In genomic region chr11:77348985-77349384, GRCm38 (mm10) we compare ENCODE assay signal across 8 mouse cellular contexts.
A peak's percentile ranks its signal among the peaks of the same experiment; 100 is the strongest.
DNase-seq lines count a peak whose midpoint lies in the region; ATAC-seq and TF ChIP-seq lines count a peak whose summit lies in the region.

No protein-coding gene starts in this region.

- H3K9me3 ChIP-seq in heart, embryonic 14.5 days (ENCODE audit: control insufficient read depth, low read length) = no peaks in the 10 kb centered on the region
- no peaks in the 10 kb centered on the region for H3K9me3 ChIP-seq in MEL (replicated peaks; ENCODE audit: insufficient read depth, low read length)
- no peaks in the 10 kb centered on the region for H3K9me3 ChIP-seq in hindbrain, embryonic 10.5 days

- peaks cover 2% of the 10 kb centered on the region; the same call in 1 of the 2 replicates for H3K79me2 ChIP-seq in MEL (ENCODE audit: control insufficient read depth, insufficient read depth, low read length, poor library complexity)

- TF ChIP-seq RAD21 in MEL (IDR thresholded peaks at IDR 0.05; ENCODE audit: low read depth, low read length) = no peak

- no peak for ATAC-seq in heart, embryonic 14.5 days (ENCODE audit: insufficient number of reproducible peaks, insufficient read depth, low FRiP score, low read depth)

- intact Hi-C loops in heart, postnatal 25 days (cut with DNase I) = loop anchor here (2.0 to 5.0 kb wide), 3 partner anchors 18 to 96 kb away; no protein-coding TSS in a partner anchor

- peak overlapping the region; percentile 68 for H3K4me2 ChIP-seq in heart, embryonic 14.5 days (ENCODE audit: low read length)

- 9% methylated on average over 6 of the region's 6 CpGs for WGBS in heart, embryonic 14.5 days
- WGBS in hindbrain, embryonic 10.5 days = 33% methylated on average over 6 of the region's 6 CpGs

- H3K4me3 ChIP-seq in heart, embryonic 14.5 days (ENCODE audit: control insufficient read depth in 1 of 2, insufficient read depth in 1 of 2, low read depth in 1 of 2, low read length in 2 of 2) = peak overlapping the region; percentile 88 to 100
- H3K4me3 ChIP-seq in MEL (ENCODE audit: control insufficient read depth in 1 of 2, insufficient read depth in 1 of 2, low read depth in 2 of 2, low read length in 2 of 2) = peak overlapping the region; percentile 78 to 87
- H3K4me3 ChIP-seq in hindbrain, embryonic 10.5 days = peak overlapping the region; percentile 70

- no peaks in the 10 kb centered on the region for H3K27me3 ChIP-seq in heart, embryonic 14.5 days (ENCODE audit: control insufficient read depth, insufficient read depth, low read length)
- no peaks in the 10 kb centered on the region for H3K27me3 ChIP-seq in MEL (ENCODE audit: control insufficient read depth in 1 of 2, insufficient read depth in 2 of 2, low read length in 2 of 2)
- H3K27me3 ChIP-seq in hindbrain, embryonic 10.5 days (ENCODE audit: insufficient read depth, poor library complexity, severe bottlenecking) = peaks cover 13% of the 10 kb centered on the region

- peak overlapping the region; percentile 91 to 97 for H3K27ac ChIP-seq in heart, embryonic 14.5 days (replicated peaks in 1 of 2; ENCODE audit: control insufficient read depth in 1 of 2, insufficient read depth in 1 of 2, low read depth in 2 of 2, low read length in 2 of 2)
- H3K27ac ChIP-seq in MEL (ENCODE audit: control insufficient read depth, low read depth, low read length) = no peak overlapping the region
- no peak overlapping the region for H3K27ac ChIP-seq in hindbrain, embryonic 10.5 days

- H3K36me3 ChIP-seq in heart, embryonic 14.5 days (ENCODE audit: control insufficient read depth, insufficient read depth, low read length) = 0 out of 2 replicates have a peak, but pooled peaks cover 2% of the 10 kb centered on the region
- peaks cover 0 to 21% of the 10 kb centered on the region in 2 experiments; a peak in 2 of 4 replicates for H3K36me3 ChIP-seq in MEL (ENCODE audit: control insufficient read depth in 1 of 2, insufficient read depth in 2 of 2, low read length in 2 of 2)
- H3K36me3 ChIP-seq in hindbrain, embryonic 10.5 days = no peaks in the 10 kb centered on the region

- peak overlapping the region; percentile 95 for H3K9ac ChIP-seq in heart, embryonic 14.5 days (ENCODE audit: low read length)
- H3K9ac ChIP-seq in MEL (ENCODE audit: control insufficient read depth, low read depth, low read length, poor library complexity, severe bottlenecking) = peak overlapping the region; percentile 85

- 0 out of 4 replicates have a peak, but pooled peaks have one; percentile 27 to 35 for TF ChIP-seq EP300 in MEL (IDR thresholded peaks at IDR 0.05; ENCODE audit: low read depth in 1 of 2, low read length in 2 of 2)

- TF ChIP-seq POLR2A in MEL (IDR thresholded peaks at IDR 0.05; ENCODE audit: control insufficient read depth in 1 of 2, insufficient read depth in 1 of 2, low read depth in 1 of 2, low read length in 2 of 2, poor library complexity in 1 of 2) = no peak

- no peak for TF ChIP-seq CTCF in MEL (IDR thresholded peaks at IDR 0.05 in 2 of 3, conservative IDR thresholded peaks at IDR 0.05 in 1 of 3; ENCODE audit: control insufficient read depth in 1 of 3, insufficient read depth in 1 of 3, low read depth in 2 of 3, low read length in 3 of 3, poor library complexity in 1 of 3, severe bottlenecking in 1 of 3)

- H3K4me1 ChIP-seq in heart, embryonic 14.5 days (ENCODE audit: control insufficient read depth in 2 of 2, insufficient read depth in 2 of 2, low read length in 2 of 2) = peaks cover 3 to 14% of the 10 kb centered on the region in 2 experiments; a peak in 3 of 4 replicates
- H3K4me1 ChIP-seq in MEL (ENCODE audit: control insufficient read depth in 1 of 2, insufficient read depth in 2 of 2, low read length in 2 of 2) = peaks cover 7 to 14% of the 10 kb centered on the region in 2 experiments
- H3K4me1 ChIP-seq in hindbrain, embryonic 10.5 days (replicated peaks) = peaks cover 20% of the 10 kb centered on the region

- DNase-seq in heart, postnatal 25 days (ENCODE audit: low spot score) = no peak
- DNase-seq in MEL (ENCODE audit: low read depth, low spot score) = peak; percentile 80
- no peak for DNase-seq in hindbrain, embryonic 10.5 days (ENCODE audit: low spot score)
- DNase-seq in lung, postnatal 36 days = peak; percentile 48
- peak; percentile 7 to 44 for DNase-seq in thymus, postnatal 10 days (ENCODE audit: low spot score in 2 of 2)
- no peak for DNase-seq in urinary bladder, postnatal 10 days (ENCODE audit: low spot score)
- DNase-seq in cerebellum, postnatal 25 days = no peak

TF ChIP-seq in MEL, 35 proteins besides CTCF, POLR2A, EP300 and RAD21:
- TF ChIP-seq RCOR1 (IDR thresholded peaks at IDR 0.05; ENCODE audit: low read depth, low read length) (0 out of 2 replicates have a peak, but pooled peaks have one; percentile 57), POLR2AphosphoS2 (IDR thresholded peaks at IDR 0.05; ENCODE audit: low read length) (no peak), ETS1 (IDR thresholded peaks at IDR 0.05; ENCODE audit: low read depth, low read length) (peak; percentile 47; the same call in 1 of the 2 replicates), TBP (IDR thresholded peaks at IDR 0.05; ENCODE audit: low read depth, low read length) (0 out of 2 replicates have a peak, but pooled peaks have one; percentile 17)

Comparison
In these comparisons a context has a peak if more than half of its experiments do, and no peak if none do; other contexts are left out.
1. H3K27ac ChIP-seq: peak in heart, embryonic 14.5 days (2 of 2); none in MEL (single experiment) and hindbrain, embryonic 10.5 days (single experiment).
2. DNase-seq: peak in MEL (single experiment), lung, postnatal 36 days (single experiment) and thymus, postnatal 10 days (2 of 2); none in heart, postnatal 25 days (single experiment), hindbrain, embryonic 10.5 days (single experiment), urinary bladder, postnatal 10 days (single experiment) and cerebellum, postnatal 25 days (0 of 2).
3. Peak in every context shown above with its lines, with median percentiles within 50 percentile points of each other: H3K4me3 ChIP-seq.